Mouse (Mus musculus) ovary, adult 18-20 months (tissue): ENCODE measurements around the gene Lrrc17.
"Not testable (repeated sequence)": the region's sequence is repeated elsewhere in the genome, so short reads cannot be mapped to it uniquely, and the experiment has no call there.

Experiments
- DNase-seq: peaks from one replicate; pipeline ENCODE4 v3.0.0; 2022; ENCODE audit warnings: low spot score, mixed read lengths

Gene Lrrc17

GRCm38 (mm10) chr5:21542226-21542625 is 1.1 kb upstream of the Lrrc17 start:
- DNase-seq, result no peak

- DNase-seq, result no peak
Observed at GRCm38 (mm10) chr5:21544821-21545220, 1.5 kb downstream of the Lrrc17 start.

- no peak for DNase-seq
Observed at GRCm38 (mm10) chr5:21545227-21545626, 1.9 kb downstream of the Lrrc17 start.

GRCm38 (mm10) chr5:21545786-21546185 is 2.4 kb downstream of the Lrrc17 start:
- no peak for DNase-seq

DNA sequence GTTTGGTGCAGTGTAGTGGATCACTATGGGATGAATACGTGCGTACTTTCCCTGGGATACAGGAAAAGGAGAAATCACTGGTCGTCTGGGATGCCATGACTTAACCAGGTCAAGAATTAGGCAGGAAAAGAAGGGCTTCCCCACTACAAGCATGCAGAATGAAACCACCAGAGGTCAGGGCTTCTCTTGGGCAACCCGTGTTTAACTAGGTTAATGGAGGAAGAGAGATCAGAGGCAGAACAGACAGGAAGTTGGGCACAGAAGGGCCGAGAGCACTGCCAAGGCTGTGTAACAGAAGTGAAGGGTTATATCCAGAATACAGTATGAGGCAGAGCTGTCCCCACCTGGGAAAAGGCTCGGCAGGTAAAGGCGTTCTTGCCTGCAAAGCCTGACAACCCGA is 3.6 kb downstream of the Lrrc17 start:
- no peak for DNase-seq

DNA sequence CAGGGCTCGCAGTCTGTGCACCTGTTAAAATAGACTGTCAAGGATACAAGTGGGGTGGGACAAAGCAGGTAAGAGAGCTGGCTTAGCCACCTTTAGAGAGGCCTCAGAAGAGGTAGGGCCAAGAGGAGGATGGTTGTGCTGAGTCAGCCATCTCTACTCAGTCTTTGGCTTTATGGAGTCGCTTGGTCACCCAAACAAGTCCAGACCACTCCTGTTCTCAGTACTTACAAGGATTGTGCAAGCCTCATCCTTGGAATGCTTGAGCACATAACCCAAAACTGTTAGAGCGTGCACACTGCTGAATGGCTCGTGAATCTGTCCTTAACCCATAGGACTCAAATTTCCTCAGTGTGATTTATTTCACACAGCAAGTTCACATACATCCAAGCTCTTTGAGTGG is 10.3 kb downstream of the Lrrc17 start:
- DNase-seq, result no peak

DNA sequence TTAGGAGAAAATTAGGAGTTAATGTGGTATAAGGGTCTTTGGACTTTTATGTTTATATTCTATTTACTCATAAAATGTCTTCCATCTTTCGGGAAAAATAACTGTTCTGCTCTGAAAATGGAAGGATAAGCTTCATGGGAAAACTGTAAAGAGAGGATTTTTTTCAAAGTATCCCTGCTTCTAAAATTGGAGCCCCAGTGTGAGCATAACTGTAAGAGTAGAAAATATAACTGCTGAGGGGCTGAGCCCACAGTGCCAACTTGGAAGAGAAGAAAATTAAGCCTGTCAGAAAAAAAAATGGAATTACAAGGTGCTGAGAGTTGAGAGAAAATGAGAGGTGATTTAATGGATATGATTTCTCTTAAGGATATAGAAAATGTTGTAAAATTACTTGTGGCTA is 11.4 kb downstream of the Lrrc17 start:
- DNase-seq, result no peak

- no peak for DNase-seq
Observed at GRCm38 (mm10) chr5:21556502-21556901, 13.1 kb downstream of the Lrrc17 start.

DNA sequence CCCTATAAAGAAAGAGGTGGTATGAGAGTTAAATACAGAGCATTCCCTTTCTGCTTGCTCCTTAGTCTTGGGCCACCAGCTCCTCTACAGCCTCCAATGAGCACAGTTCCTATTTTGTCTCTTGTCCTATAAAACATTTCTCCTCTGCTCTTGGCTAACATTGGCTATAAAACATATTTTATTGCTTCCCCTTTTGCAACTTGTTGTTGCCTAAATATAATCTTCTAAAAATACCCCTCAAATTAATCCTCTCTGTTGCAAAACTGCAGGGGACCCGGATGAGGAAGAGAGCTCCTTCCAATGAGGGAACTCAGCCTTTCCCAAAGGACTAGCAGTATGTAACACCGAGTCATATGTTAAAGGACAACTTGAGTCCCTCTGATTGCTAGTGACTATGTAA is 20.6 kb downstream of the Lrrc17 start:
- no peak for DNase-seq

- no peak for DNase-seq
Observed at GRCm38 (mm10) chr5:21565392-21566065, 22.2 kb downstream of the Lrrc17 start.

DNA sequence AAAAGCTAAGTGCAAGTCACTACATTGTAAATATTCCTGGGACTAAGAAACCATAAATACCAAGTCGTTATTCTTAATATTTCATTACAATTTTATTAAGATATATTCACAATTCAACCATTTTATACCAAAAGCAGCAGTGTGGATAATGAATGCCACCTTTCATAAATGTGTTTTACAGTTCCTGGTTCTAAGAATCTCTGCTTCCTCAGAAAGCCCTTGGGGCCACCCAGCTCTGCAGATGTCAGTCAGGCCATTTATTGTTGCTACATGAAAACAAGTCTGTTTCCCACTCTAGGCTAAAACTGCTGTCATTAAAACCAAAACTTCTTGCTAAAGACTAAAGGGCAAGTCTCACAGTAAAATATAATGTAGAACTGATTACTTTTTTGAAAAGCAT is 24.4 kb downstream of the Lrrc17 start:
- DNase-seq, result no peak

DNA sequence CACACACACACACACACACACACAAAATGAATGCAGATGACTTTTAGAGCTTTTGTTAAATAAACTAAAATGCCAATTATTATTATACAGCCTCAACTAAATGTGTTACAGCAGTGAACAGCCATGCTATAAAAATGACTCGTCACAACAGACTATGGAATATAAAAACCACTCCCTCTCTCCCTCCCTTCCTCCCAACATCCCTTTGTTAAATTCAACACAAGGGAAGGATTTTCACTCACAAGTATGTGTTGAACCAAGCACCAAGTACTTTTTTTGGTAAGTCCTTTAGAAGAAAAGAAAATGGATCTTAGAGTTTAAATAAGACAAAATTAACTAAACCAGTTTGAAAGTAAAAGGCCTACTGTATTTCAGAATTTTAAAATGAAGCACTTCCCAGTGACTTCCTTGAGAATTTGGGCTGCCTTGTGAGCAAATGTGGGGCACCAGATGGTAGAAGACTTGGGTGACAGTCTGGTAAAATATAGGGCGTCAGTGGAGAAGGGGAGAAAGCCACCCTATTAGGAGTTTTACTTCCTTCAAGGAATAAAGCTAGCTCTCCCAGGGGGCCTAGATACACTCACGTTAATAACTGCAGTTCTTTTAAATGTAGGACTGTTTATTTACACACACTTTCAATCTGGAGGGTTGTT is 29.5 kb downstream of the Lrrc17 start:
- no peak for DNase-seq

- DNase-seq, result no peak
Observed at GRCm38 (mm10) chr5:21574386-21575209, 31.2 kb downstream of the Lrrc17 start.

GRCm38 (mm10) chr5:21575210-21575550 is 31.8 kb downstream of the Lrrc17 start:
- DNase-seq, result no peak

DNA sequence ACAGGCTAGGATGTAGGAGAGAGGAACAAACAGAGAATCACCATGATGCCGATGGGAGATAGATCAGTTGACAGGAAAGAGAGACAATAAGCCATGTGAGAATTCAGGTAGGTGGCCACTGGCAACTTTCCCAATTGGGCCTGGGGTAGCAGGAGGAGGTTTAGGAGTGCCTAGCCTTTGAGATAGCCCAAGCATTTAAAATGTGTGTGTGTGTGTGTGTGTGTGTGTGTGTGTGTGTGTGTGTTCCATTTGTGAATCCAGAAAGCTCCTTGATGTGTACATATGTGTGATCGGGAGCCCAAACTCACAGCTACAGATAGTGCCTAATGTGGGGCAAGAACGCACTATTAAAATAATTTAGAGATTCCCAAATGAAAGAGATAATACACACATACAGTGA is 34.8 kb downstream of the Lrrc17 start:
- no peak for DNase-seq

DNA sequence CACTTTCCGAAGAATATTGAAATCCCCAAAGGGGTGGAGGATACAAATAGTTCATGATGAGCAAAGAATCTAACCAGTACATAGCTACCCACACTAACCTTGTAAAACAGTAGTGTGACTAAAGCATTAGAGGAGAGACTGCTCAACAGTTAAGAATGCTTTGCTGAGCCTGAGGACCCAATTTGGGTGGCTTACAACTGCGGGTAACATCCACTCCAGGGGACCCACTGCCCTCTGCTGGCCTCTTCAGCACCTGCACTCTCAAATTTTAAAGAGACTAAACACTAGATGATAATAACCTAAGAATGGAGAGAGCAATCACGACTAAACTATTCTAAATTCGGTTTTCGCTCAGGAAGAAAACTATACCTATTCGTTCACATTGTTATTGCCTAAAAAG is 43.4 kb downstream of the Lrrc17 start:
- no peak for DNase-seq

DNA sequence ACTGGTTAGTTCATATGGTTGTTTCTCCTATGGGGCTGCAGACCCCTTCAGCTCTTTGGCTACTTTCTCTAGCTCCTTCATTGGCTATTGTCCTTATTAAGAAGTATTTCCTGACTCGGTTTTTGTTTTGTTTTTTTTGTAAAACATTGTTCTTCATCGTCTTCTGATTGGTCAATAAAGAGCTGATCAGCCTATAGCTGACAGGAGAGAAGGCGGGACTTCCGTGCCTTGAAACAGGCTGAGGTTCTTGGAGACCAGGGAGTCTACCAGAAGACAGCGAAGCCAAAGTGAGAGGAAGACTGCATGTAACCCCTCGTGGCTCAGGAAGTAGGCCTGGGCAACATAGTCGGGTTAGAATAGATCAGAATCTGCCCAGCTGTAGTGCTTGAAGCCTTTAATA is 44.3 kb downstream of the Lrrc17 start:
- DNase-seq, result no peak

GRCm38 (mm10) chr5:21588220-21588619 is 44.9 kb downstream of the Lrrc17 start:
- no peak for DNase-seq

DNA sequence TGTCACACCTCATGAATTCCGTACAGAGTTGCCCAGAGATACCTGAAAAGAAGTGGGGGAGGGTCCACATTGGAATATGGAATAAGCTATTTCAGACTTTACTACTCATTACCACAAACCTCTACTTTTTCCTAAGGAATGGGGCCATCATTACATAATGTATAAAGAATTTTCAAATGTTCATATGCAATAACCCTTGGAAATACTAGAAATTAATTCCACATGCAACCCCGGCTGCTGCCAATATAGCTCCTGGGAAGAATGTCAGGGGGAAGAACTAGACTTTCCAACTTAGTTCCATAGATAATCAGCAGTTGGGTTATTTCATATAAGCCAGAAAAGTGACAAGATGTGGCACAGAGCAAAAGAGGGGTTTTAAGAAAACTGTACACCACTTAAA is 48.7 kb downstream of the Lrrc17 start:
- no peak for DNase-seq

GRCm38 (mm10) chr5:21593201-21593709 is 49.9 kb downstream of the Lrrc17 start:
- DNase-seq, result no peak

- DNase-seq, result not testable (repeated sequence)
Observed at GRCm38 (mm10) chr5:21599536-21599935, 56.2 kb downstream of the Lrrc17 start.

GRCm38 (mm10) chr5:21599961-21600360 is 56.6 kb downstream of the Lrrc17 start:
- no peak for DNase-seq

- no peak for DNase-seq
Observed at GRCm38 (mm10) chr5:21605936-21606335, 62.6 kb downstream of the Lrrc17 start.
